Mouse (Mus musculus): ENCODE measurements around the gene Atg4a. TPM values are rescaled to one million over a fixed set of nuclear protein-coding genes. Genes with fewer than 3 reads are reported as not detected.

The Atg4a gene
- polyA plus RNA-seq (2015; fragmentation: Nextera tagmentation; extraction: Ambion mirVana) = 16.8 and 20.2 TPM in 2 replicates

DNA sequence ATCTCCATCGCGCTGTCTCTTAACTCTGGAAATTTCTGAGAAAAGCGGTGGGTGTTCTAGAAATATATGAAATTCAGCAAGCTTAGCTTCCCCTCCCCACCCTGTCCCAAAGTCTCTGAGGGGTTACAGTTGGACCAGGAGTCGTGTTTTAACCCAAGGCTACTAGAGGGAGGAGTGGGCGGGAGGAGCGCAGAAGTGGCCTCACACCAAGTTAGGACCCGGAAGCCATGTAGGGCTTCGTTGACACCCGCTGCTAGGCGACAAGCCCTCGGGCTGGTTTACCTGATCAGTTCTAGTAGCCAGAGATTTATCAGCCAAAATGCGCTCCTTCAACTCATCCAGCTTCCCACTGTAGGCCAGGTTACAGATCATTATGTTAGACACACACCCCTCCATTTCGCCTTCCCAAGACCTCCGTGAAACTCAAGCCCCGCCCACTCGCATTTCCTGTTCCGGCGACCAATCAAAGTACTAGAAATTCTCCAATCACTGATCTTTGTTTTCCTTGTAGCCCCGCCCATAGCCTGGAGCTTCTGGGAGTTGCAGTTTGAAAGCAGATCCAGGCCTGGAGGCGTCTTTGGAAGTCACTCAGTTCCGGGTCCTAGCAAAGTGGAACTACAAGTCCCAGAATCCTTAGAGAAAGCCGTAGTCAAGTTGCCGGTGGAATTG, at the start of gene Atg4a, which contains the start of gene Psmd10:
Atg4a (plus strand) TSS at position 636 of the 669 bp plus-strand sequence.
Psmd10 (minus strand) TSS at position 457 of the 669 bp plus-strand sequence.

DNA sequence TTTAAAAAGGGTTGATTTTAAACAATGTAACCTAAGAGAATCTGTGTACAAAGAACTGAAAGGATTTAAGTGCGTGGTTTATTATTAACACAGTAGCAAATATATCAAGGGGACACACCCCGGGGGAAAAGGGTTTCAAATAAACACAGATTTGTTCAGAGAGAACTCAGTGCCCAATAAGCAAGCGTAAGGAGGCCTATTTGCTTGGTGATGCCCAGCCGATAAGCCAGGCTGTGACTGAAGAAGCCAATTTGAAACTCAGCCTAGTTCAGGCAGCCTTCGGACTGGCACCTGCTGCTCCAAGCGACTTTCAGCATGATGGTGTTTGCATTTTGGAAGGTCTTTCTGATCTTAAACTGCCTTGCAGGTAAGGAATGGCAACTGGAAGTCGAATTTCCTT, 49.3 kb upstream of the Atg4a start, which contains the start of gene Vsig1:
Vsig1 (plus strand) TSS at position 249 of the 400 bp plus-strand sequence.

Other genes starting within 250 kb of the Atg4a start
- gene Tex13b, start 143.5 kb upstream of the Atg4a start, polyA plus RNA-seq (2015; fragmentation: Nextera tagmentation; extraction: Ambion mirVana) = not detected in 2 replicates
- not detected in 2 replicates for gene Vsig1, start 49.3 kb upstream of the Atg4a start, polyA plus RNA-seq (2015; fragmentation: Nextera tagmentation; extraction: Ambion mirVana)
- gene Psmd10, start 179 bp upstream of the Atg4a start, polyA plus RNA-seq (2015; fragmentation: Nextera tagmentation; extraction: Ambion mirVana) = 29.7 and 31.7 TPM in 2 replicates

All from urinary bladder, postnatal 0 days (tissue).